Mouse (Mus musculus) thymus, postnatal 4 days (tissue): ENCODE data around the gene Cpsf6.

ENCODE experiments used
- DNase-seq: peaks from one replicate; pipeline ENCODE4 v3.0.0; 2021

Cpsf6 gene

GRCm38 (mm10) chr10:117320571-117320981 lies 59.2 kb downstream of the Cpsf6 start:
- no peak for DNase-seq

GRCm38 (mm10) chr10:117316391-117316790 lies 63.4 kb downstream of the Cpsf6 start:
- no peak for DNase-seq

GRCm38 (mm10) chr10:117313133-117313532 lies 66.7 kb downstream of the Cpsf6 start:
- DNase-seq = no peak

GRCm38 (mm10) chr10:117312168-117312567 lies 67.6 kb downstream of the Cpsf6 start:
- no peak for DNase-seq

GRCm38 (mm10) chr10:117304371-117304770 lies 75.4 kb downstream of the Cpsf6 start:
- no peak for DNase-seq

- DNase-seq = no peak
These were observed 78.1 kb downstream of the Cpsf6 start for GRCm38 (mm10) chr10:117301688-117302087.

GRCm38 (mm10) chr10:117299901-117300520 lies 79.8 kb downstream of the Cpsf6 start:
- no peak for DNase-seq

GRCm38 (mm10) chr10:117299106-117299505 lies 80.7 kb downstream of the Cpsf6 start:
- no peak for DNase-seq

GRCm38 (mm10) chr10:117298336-117298735 lies 81.5 kb downstream of the Cpsf6 start:
- no peak for DNase-seq
